In genomic region chr9:44817522-44817921, GRCm38 (mm10) we compare ENCODE assay signal across 24 mouse cellular contexts. TPM values are rescaled to one million over a fixed set of nuclear protein-coding genes. Genes with fewer than 3 reads are reported as not detected.
A peak's percentile ranks its signal among the peaks of the same experiment; 100 is the strongest.
DNase-seq lines count a peak whose midpoint lies in the region; ATAC-seq lines count a peak whose summit lies in the region.
"Had no signal": no experiment of that assay in that cellular context is flagged by ENCODE, and none has a peak within 500 bp of the region (broad histone marks: within the 10 kb centered on the region; RNA-seq: fewer than 3 reads in every experiment).

No protein-coding gene starts in this region.

- no peak for DNase-seq in frontal cortex, postnatal 14 days (ENCODE audit: low spot score in 2 of 2)
- DNase-seq in layer of hippocampus, adult 18-20 months (ENCODE audit: low spot score in 2 of 2) = peak; percentile 55 to 75
- no peak for DNase-seq in layer of hippocampus, postnatal 25 days (ENCODE audit: extremely low spot score in 1 of 2, low spot score in 1 of 2)
- peak; percentile 53 for DNase-seq in right cerebral cortex, adult 18-20 months
- no peak for DNase-seq in right cerebral cortex, adult 2 months (ENCODE audit: low spot score in 2 of 2)
- no peak for DNase-seq in lung, postnatal 14 days
- DNase-seq: adrenal gland, adult 8-10 months; adrenal gland, postnatal 14 days; adrenal gland, postnatal 36 days; B cell, adult 2 months; cerebellum, adult 11 months; cerebellum, adult 18-20 months; cerebellum, adult 8-10 months; cerebellum, adult 9-11 months; cerebellum, postnatal 14 days; cerebellum, postnatal 36 days; embryo, embryonic 11 days had no signal

- ATAC-seq in frontal cortex, adult (ENCODE audit: low TSS enrichment) = peak; percentile 71; the same call in 1 of the 2 replicates
- ATAC-seq: activated CD4-positive, CD25-positive, alpha-beta regulatory T cell, adult 4 months; CD4-positive, CD25-positive, alpha-beta regulatory T cell, adult 4 months; forebrain, embryonic 14.5 days; Patski had no signal

RNA-seq across cellular contexts. Expression of gene Ttc36, which starts 14.7 kb away (rescaled TPM):
- total RNA-seq in layer of hippocampus, adult 18-20 months (2021) = 1 to 10 TPM in 1 of 2 experiments, not detected in 1; 1.2 TPM
- total RNA-seq in layer of hippocampus, postnatal 25 days (2021) = 1 to 10 TPM; 1.2 to 1.3 TPM
- total RNA-seq: common myeloid progenitor, adult 5-6 weeks; G1E had no signal

RNA-seq across cellular contexts. Expression of gene Tmem25, which starts 18.4 kb away (rescaled TPM):
- 10 to 100 TPM; 49.4 to 54.9 TPM for total RNA-seq in layer of hippocampus, adult 18-20 months (2021)
- total RNA-seq in layer of hippocampus, postnatal 25 days (2021) = 10 to 100 TPM; 44.3 to 55.8 TPM

RNA-seq across cellular contexts. Expression of gene Ift46, which starts 49.8 kb away (rescaled TPM):
- 10 to 100 TPM; 65.2 to 78.9 TPM for total RNA-seq in layer of hippocampus, adult 18-20 months (2021)
- 10 to 100 TPM; 75.1 to 75.8 TPM for total RNA-seq in layer of hippocampus, postnatal 25 days (2021)

RNA-seq across cellular contexts. Expression of gene Arcn1, which starts 49.9 kb away (rescaled TPM):
- total RNA-seq in layer of hippocampus, adult 18-20 months (2021) = 100 to 1,000 TPM in 1 of 2 experiments, 10 to 100 TPM in 1; 97.1 to 103 TPM
- total RNA-seq in layer of hippocampus, postnatal 25 days (2021) = 100 to 1,000 TPM in 1 of 2 experiments, 10 to 100 TPM in 1; 97.3 to 102 TPM

Comparison
In these comparisons a context has a peak if more than half of its experiments do, and no peak if none do; other contexts are left out.
1. DNase-seq: peak in layer of hippocampus, adult 18-20 months (2 of 2) and right cerebral cortex, adult 18-20 months (single experiment); none in frontal cortex, postnatal 14 days (0 of 2), layer of hippocampus, postnatal 25 days (0 of 2), right cerebral cortex, adult 2 months (0 of 2) and lung, postnatal 14 days (single experiment).